Mouse (Mus musculus) liver, embryonic 14.5 days (tissue): ENCODE results near the gene Spem1.

Experiments
- CTCF ChIP-seq: IDR thresholded peaks from 2 replicates; pipeline ENCODE4 v1.5.1; 2016; ENCODE audit warnings: antibody characterized with exemption, low read depth, control low read depth
- EP300 ChIP-seq: IDR thresholded peaks from 2 replicates; pipeline ENCODE4 v1.6.1; 2016; ENCODE audit warnings: antibody characterized with exemption, low read depth

GRCm38 (mm10) chr11:69849884-69850283 lies 27.9 kb upstream of the Spem1 start:
- TF ChIP-seq CTCF (no peak), EP300 (no peak)
